Mouse (Mus musculus): ENCODE measurements around the gene Adam8. TPM values are rescaled to one million over a fixed set of nuclear protein-coding genes. Genes with fewer than 3 reads are reported as not detected.
A peak's percentile ranks its signal among the peaks of the same experiment; 100 is the strongest.

Gene Adam8
- polyA plus RNA-seq, 1 experiment from 2014 or later, result 4.1 TPM

DNA sequence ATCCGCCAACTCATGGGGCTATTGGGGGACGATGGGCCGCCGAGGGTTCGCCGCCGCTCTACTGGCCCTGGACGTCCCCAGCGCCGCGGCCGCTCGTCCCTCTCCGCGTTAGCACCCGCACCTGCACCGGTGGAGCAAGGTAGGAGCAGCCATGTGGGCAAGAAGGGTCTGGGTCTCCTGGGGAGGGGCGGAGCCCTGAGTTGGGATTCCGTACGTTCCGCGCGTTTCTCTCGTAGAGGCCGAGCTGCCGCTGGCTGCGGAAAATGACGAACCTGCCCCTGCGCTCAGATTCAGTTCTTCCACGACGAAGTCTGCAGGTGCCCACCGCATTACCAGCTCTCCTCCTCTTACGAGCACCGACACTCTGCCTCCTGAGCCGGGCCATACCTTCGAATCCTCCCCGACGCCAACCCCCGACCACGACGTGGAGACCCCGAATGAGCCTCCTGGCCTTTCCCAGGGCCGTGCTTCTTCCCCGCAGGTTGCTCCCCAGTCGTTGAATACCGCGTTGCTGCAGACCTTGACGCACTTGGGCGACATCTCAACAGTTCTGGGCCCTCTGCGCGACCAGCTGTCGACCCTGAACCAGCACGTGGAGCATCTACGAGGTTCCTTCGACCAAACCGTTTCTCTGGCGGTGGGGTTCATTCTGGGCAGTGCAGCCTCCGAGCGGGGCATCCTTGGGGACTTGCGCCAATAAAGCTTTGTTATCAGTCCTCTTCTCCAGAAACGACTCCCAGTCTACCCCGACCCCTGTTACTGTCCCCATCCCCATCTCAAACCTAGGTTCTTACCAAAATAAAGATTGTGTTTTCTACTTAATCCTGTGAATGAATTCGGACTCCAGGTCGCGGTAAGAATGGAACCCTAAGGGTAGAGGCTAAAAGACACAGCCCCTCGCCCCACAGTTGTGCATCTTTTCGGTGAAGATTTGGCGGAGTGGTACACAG is 47.8 kb downstream of the Adam8 start:
- Histone ChIP-seq H3K36me3 (ENCODE audit: control insufficient read depth, insufficient read depth, low read length) (no peaks in the 10 kb centered on the region), H3K27me3 (ENCODE audit: control insufficient read depth, insufficient read depth, low read length) (peaks cover 54% of the 10 kb centered on the region), H3K4me1 (ENCODE audit: control insufficient read depth, insufficient read depth, low read length) (peaks cover 5% of the 10 kb centered on the region; the same call in 1 of the 2 replicates), H3K27ac (ENCODE audit: low read length) (no peak overlapping the region), H3K9ac (ENCODE audit: low read length) (peak overlapping the region; percentile 36), H3K4me2 (ENCODE audit: low read depth, low read length) (peak overlapping the region; percentile 64), H3K4me3 (replicated peaks; ENCODE audit: low read length) (peak overlapping the region; percentile 40), H3K9me3 (replicated peaks; ENCODE audit: control insufficient read depth, low read length) (no peaks in the 10 kb centered on the region)
- WGBS, result 4% methylated on average over 68 of the region's 68 CpGs
- no peak; the same call in 1 of the 2 replicates for ATAC-seq (ENCODE audit: insufficient read depth, low FRiP score)

DNA sequence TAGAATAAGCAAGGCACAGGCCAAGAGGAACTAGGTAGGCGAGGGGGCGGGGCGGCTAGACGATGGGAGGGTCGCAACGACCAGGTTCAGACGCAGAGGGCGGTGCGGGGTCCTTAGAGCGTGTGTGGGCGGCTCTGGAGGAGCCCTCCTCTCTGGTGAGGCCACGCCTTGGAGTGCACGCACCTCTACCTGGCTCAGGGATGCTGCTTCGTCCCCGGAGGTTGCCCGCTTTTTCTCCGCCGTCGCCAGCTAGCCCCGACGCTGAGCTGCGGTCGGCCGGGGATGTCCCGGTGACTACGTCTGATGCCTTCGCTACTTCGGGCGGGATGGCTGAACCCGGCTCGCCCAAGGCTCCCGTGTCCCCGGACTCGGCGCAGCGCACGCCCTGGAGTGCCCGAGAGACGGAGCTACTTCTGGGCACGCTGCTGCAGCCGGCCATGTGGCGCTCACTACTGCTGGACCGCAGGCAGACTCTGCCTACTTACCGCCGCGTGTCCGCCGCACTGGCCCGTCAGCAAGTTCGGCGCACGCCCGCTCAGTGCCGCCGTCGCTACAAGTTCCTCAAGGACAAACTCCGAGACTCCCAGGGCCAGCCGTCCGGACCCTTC is 48.6 kb downstream of the Adam8 start, which contains the start of gene Utf1:
TSS of gene Utf1 (plus strand) at position 116 of the 608 bp plus-strand sequence.
- no peaks in the 10 kb centered on the region for H3K36me3 ChIP-seq (ENCODE audit: control insufficient read depth, insufficient read depth, low read length)
- peak within 1 kb of the TSS; percentile 36 for H3K9ac ChIP-seq (ENCODE audit: low read length)
- ATAC-seq (ENCODE audit: insufficient read depth, low FRiP score), result peak; percentile 47; the same call in 1 of the 2 replicates

DNA sequence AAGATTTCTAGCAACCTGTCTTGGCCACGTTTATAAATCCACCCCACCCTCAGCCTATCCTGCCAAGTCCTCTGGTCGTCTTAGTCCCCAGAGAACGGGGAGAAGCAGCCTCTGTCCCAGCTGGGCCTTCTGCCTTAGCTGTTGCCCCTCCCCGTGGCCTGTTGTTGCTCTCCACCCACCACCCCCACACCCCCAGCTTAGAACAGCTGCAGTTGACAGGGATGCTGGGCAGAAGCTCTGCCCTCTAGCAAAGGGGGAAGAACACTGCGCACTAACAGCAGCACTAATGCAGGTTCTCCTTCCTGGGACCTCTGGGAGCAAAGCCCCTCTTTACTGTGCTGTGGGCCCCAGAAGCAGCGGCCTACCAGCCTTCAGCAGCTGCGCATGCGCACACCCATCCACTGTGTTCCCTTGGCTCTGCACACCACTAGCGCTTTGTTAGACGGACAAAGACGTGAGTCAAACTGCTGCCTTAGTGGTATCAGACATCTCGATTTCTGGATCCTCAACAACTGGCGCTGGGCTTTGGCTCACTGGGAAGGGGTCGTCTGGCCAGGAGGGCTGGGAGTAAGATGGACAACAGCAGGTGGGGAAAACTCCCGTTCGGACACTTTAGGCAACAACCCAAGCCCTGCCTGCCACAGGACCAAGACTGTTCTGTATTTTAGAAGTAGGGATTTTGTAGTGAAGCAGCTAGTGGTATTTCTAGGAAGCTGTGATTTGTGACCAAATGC is 51.7 kb downstream of the Adam8 start:
- no peak for ATAC-seq (ENCODE audit: insufficient read depth, low FRiP score)
- Histone ChIP-seq H3K27ac (ENCODE audit: low read length) (no peak overlapping the region), H3K27me3 (ENCODE audit: control insufficient read depth, insufficient read depth, low read length) (peaks cover 41% of the 10 kb centered on the region), H3K4me1 (ENCODE audit: control insufficient read depth, insufficient read depth, low read length) (peaks cover 4% of the 10 kb centered on the region; the same call in 1 of the 2 replicates), H3K36me3 (ENCODE audit: control insufficient read depth, insufficient read depth, low read length) (no peaks in the 10 kb centered on the region), H3K4me2 (ENCODE audit: low read depth, low read length) (no peak overlapping the region), H3K4me3 (replicated peaks; ENCODE audit: low read length) (no peak overlapping the region), H3K9me3 (replicated peaks; ENCODE audit: control insufficient read depth, low read length) (no peaks in the 10 kb centered on the region), H3K9ac (ENCODE audit: low read length) (no peak overlapping the region)
- 62% methylated on average over 16 of the region's 16 CpGs for WGBS

More for the DNA sequence above, 48.6 kb downstream of the Adam8 start, which contains the start of gene Utf1:
- H3K4me1 ChIP-seq (ENCODE audit: control insufficient read depth, insufficient read depth, low read length), result peaks cover 4% of the 10 kb centered on the region; the same call in 1 of the 2 replicates
- no peaks in the 10 kb centered on the region for H3K9me3 ChIP-seq (replicated peaks; ENCODE audit: control insufficient read depth, low read length)
- peaks cover 54% of the 10 kb centered on the region for H3K27me3 ChIP-seq (ENCODE audit: control insufficient read depth, insufficient read depth, low read length)
- H3K4me2 ChIP-seq (ENCODE audit: low read depth, low read length), result peak within 1 kb of the TSS; percentile 64
- WGBS, result under 1% methylated on average over 59 of the region's 59 CpGs
- H3K27ac ChIP-seq (ENCODE audit: low read length), result no peak within 1 kb of the TSS
- H3K4me3 ChIP-seq (replicated peaks; ENCODE audit: low read length), result peak within 1 kb of the TSS; percentile 40

DNA sequence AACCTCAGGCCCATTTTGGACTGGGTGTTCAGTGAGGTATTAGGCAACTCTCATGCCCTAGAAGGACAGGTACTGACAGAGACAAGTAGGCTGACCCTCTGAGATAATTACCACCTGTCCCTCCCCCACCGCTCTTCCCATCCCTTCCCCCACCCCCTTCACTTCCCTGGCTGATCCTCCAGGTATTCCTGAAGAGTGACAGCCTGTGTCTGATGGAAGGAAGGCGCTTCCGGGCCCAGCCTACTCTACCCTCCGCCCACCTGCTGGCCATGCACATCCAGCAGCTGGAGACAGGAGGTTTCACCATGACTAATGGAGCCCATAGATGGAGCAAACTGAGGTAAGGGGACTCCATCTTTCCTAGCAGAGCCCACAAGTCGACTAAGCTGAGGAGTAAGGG is 54.6 kb downstream of the Adam8 start:
- H3K27ac ChIP-seq (ENCODE audit: low read length), result no peak overlapping the region
- no peaks in the 10 kb centered on the region for H3K36me3 ChIP-seq (ENCODE audit: control insufficient read depth, insufficient read depth, low read length)
- H3K9me3 ChIP-seq (replicated peaks; ENCODE audit: control insufficient read depth, low read length), result no peaks in the 10 kb centered on the region
- H3K9ac ChIP-seq (ENCODE audit: low read length), result no peak overlapping the region
- H3K27me3 ChIP-seq (ENCODE audit: control insufficient read depth, insufficient read depth, low read length), result peaks cover 13% of the 10 kb centered on the region
- H3K4me2 ChIP-seq (ENCODE audit: low read depth, low read length), result no peak overlapping the region
- H3K4me3 ChIP-seq (replicated peaks; ENCODE audit: low read length), result no peak overlapping the region
- ATAC-seq (ENCODE audit: insufficient read depth, low FRiP score), result no peak
- WGBS, result 57% methylated on average over 5 of the region's 5 CpGs
- no peaks in the 10 kb centered on the region for H3K4me1 ChIP-seq (ENCODE audit: control insufficient read depth, insufficient read depth, low read length)

DNA sequence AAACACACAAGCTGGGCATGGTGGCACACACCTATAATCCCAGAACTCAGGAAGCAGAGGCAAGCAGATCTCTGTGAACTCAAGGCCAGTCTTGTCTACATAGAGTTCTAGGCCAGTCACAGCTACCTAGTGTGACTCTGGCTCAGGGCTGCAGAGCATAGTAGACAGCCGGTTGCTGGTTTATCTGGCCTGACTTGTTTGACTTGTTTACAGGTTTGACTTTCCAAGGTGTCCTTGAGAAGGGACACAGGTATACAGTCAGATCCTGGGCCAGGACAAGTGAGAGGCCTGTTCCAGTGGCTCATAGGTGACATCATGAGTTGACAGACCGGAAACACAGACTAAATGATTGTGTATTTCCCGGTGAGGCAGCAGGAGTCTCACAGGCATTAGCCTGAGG is 55.2 kb downstream of the Adam8 start:
- Histone ChIP-seq H3K9me3 (replicated peaks; ENCODE audit: control insufficient read depth, low read length) (no peaks in the 10 kb centered on the region), H3K36me3 (ENCODE audit: control insufficient read depth, insufficient read depth, low read length) (no peaks in the 10 kb centered on the region), H3K4me3 (replicated peaks; ENCODE audit: low read length) (no peak overlapping the region), H3K4me1 (ENCODE audit: control insufficient read depth, insufficient read depth, low read length) (no peaks in the 10 kb centered on the region), H3K4me2 (ENCODE audit: low read depth, low read length) (no peak overlapping the region), H3K27me3 (ENCODE audit: control insufficient read depth, insufficient read depth, low read length) (peaks cover 8% of the 10 kb centered on the region), H3K9ac (ENCODE audit: low read length) (no peak overlapping the region), H3K27ac (ENCODE audit: low read length) (no peak overlapping the region)
- ATAC-seq (ENCODE audit: insufficient read depth, low FRiP score), result peak; percentile 40; the same call in 1 of the 2 replicates
- 59% methylated on average over 3 of the region's 3 CpGs for WGBS

DNA sequence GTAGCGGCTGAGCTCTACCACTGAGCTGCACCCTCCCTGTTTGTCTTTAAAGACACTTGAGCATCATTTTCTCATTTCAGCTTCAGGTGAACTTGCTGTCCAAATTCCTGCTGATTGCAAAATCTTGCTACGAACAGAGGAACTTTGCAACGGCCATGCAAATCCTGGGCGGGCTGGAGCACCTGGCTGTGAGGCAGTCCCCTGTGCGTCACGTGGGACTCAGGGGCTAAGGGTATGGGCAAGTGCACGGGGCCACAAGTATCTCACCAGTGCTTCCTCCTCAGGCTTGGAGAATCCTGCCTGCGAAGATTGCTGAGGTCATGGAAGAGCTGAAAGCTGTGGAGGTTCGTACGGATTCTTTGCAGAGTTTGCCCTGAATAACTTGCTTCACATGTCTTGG is 55.7 kb downstream of the Adam8 start:
- no peak overlapping the region for H3K4me2 ChIP-seq (ENCODE audit: low read depth, low read length)
- H3K9ac ChIP-seq (ENCODE audit: low read length), result no peak overlapping the region
- no peaks in the 10 kb centered on the region for H3K9me3 ChIP-seq (replicated peaks; ENCODE audit: control insufficient read depth, low read length)
- H3K27ac ChIP-seq (ENCODE audit: low read length), result no peak overlapping the region
- 86% methylated on average over 10 of the region's 10 CpGs for WGBS
- peaks cover 4% of the 10 kb centered on the region; the same call in 1 of the 2 replicates for H3K27me3 ChIP-seq (ENCODE audit: control insufficient read depth, insufficient read depth, low read length)
- no peak for ATAC-seq (ENCODE audit: insufficient read depth, low FRiP score)
- no peaks in the 10 kb centered on the region for H3K36me3 ChIP-seq (ENCODE audit: control insufficient read depth, insufficient read depth, low read length)
- no peaks in the 10 kb centered on the region for H3K4me1 ChIP-seq (ENCODE audit: control insufficient read depth, insufficient read depth, low read length)
- no peak overlapping the region for H3K4me3 ChIP-seq (replicated peaks; ENCODE audit: low read length)

DNA sequence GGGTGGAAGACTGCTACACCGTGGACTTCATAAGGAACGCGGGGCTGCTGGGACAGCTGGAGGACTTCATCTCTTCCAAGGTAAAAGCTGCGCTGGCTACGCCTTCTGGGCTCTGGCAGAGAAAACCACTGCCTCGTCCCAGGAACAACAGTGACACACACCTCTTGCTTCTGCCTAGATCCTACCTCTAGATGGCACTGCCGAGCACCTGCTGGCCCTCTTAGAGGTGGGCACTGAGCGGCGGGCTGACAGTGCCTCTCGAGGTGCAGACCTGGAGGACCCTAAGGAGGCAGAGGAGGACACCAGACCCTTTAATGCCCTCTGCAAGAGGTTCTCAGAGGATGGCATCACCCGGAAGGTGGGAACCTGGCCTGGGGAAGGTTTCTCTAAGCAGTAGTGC is 61.6 kb downstream of the Adam8 start:
- no peaks in the 10 kb centered on the region for H3K9me3 ChIP-seq (replicated peaks; ENCODE audit: control insufficient read depth, low read length)
- H3K27ac ChIP-seq (ENCODE audit: low read length), result no peak overlapping the region
- H3K4me3 ChIP-seq (replicated peaks; ENCODE audit: low read length), result no peak overlapping the region
- H3K4me1 ChIP-seq (ENCODE audit: control insufficient read depth, insufficient read depth, low read length), result no peaks in the 10 kb centered on the region
- H3K27me3 ChIP-seq (ENCODE audit: control insufficient read depth, insufficient read depth, low read length), result no peaks in the 10 kb centered on the region
- no peak overlapping the region for H3K4me2 ChIP-seq (ENCODE audit: low read depth, low read length)
- no peaks in the 10 kb centered on the region for H3K36me3 ChIP-seq (ENCODE audit: control insufficient read depth, insufficient read depth, low read length)
- no peak overlapping the region for H3K9ac ChIP-seq (ENCODE audit: low read length)
- ATAC-seq (ENCODE audit: insufficient read depth, low FRiP score), result peak; percentile 47; the same call in 1 of the 2 replicates
- WGBS, result 14% methylated on average over 11 of the region's 11 CpGs

Measured in stomach, embryonic 16.5 days (tissue).